Mouse (Mus musculus) heart, embryonic 10.5 days (tissue): ENCODE results near the gene Shoc2. TPM values are rescaled to one million over a fixed set of nuclear protein-coding genes. Genes with fewer than 3 reads are reported as not detected.
"Not testable (repeated sequence)": the region's sequence is repeated elsewhere in the genome, so short reads cannot be mapped to it uniquely, and the experiment has no call there.

Source experiments
- DNase-seq: peaks from one replicate; pipeline ENCODE4 v3.0.0-alpha.2; 2017; ENCODE audit warnings: low spot score
- H3K27ac ChIP-seq: fragments of 300-500 bp; sonication (generic); 2 replicates; pipeline ENCODE4 v1.5.1; 2016; ENCODE audit warnings: mild to moderate bottlenecking
- H3K27me3 ChIP-seq: fragments of 300-500 bp; sonication (generic); 2 replicates; pipeline ENCODE4 v1.6.1; 2016; ENCODE audit warnings: mild to moderate bottlenecking; ENCODE audit not compliant: poor library complexity, insufficient read depth, severe bottlenecking
- H3K36me3 ChIP-seq: fragments of 300-500 bp; sonication (generic); 2 replicates; pipeline ENCODE4 v1.6.1; 2016; ENCODE audit warnings: mild to moderate bottlenecking, moderate library complexity
- H3K4me1 ChIP-seq: fragments of 300-500 bp; sonication (generic); 2 replicates; pipeline ENCODE4 v1.6.1; 2016; ENCODE audit warnings: mild to moderate bottlenecking
- H3K4me3 ChIP-seq: fragments of 300-500 bp; sonication (generic); 2 replicates; pipeline ENCODE4 v1.5.1; 2016; ENCODE audit warnings: mild to moderate bottlenecking, moderate library complexity
- H3K9me3 ChIP-seq: fragments of 300-500 bp; sonication (generic); 2 replicates; pipeline ENCODE4 v1.6.1; 2016; ENCODE audit warnings: mild to moderate bottlenecking, moderate library complexity
- WGBS: fragments of 180-500 bp; shearing (Covaris S2); methylation state at CpG from one replicate; pipeline ENCODE4 v1.1.7; 2016; 5-methylcytosine and 5-hydroxymethylcytosine counted together
- polyA plus RNA-seq: library from polyadenylated mRNA; unstranded; fragments of >200 nt; fragmentation: Nextera tagmentation; extraction: Ambion mirVana; gene quantifications from 2 replicates; pipeline ENCODE4 v1.2.1, GENCODE M21; 2016

The Shoc2 gene
- polyA plus RNA-seq, 1 experiment from 2014 or later = 54.7 TPM

GRCm38 (mm10) chr19:53906033-53906702, 37.9 kb upstream of the Shoc2 start:
- 67% methylated on average over 6 of the region's 6 CpGs for WGBS
- Histone ChIP-seq H3K27me3 (no peaks in the 10 kb centered on the region), H3K36me3 (peaks cover 21% of the 10 kb centered on the region), H3K9me3 (no peaks in the 10 kb centered on the region), H3K27ac (no peak overlapping the region), H3K4me1 (peaks cover 20% of the 10 kb centered on the region), H3K4me3 (no peak overlapping the region)
- DNase-seq = no peak

GRCm38 (mm10) chr19:53906703-53907070, 37.4 kb upstream of the Shoc2 start:
- not testable (repeated sequence) for DNase-seq, H3K9me3 ChIP-seq, H3K4me3 ChIP-seq, H3K27me3 ChIP-seq, H3K27ac ChIP-seq
- peaks cover 24% of the 10 kb centered on the region for H3K36me3 ChIP-seq
- peaks cover 19% of the 10 kb centered on the region for H3K4me1 ChIP-seq

- DNase-seq = no peak
- H3K27me3 ChIP-seq = no peaks in the 10 kb centered on the region
- no peaks in the 10 kb centered on the region for H3K4me1 ChIP-seq
- no peak overlapping the region for H3K4me3 ChIP-seq
- no peaks in the 10 kb centered on the region for H3K9me3 ChIP-seq
- peaks cover 82% of the 10 kb centered on the region for H3K36me3 ChIP-seq
- no peak overlapping the region for H3K27ac ChIP-seq
- WGBS = 90% methylated on average over 4 of the region's 4 CpGs
Observed at GRCm38 (mm10) chr19:53914950-53915349, 29.2 kb upstream of the Shoc2 start.

- no peaks in the 10 kb centered on the region for H3K4me1 ChIP-seq
- no peak overlapping the region for H3K4me3 ChIP-seq
- 88% methylated on average over 10 of the region's 10 CpGs for WGBS
- no peaks in the 10 kb centered on the region for H3K9me3 ChIP-seq
- DNase-seq = no peak
- H3K27ac ChIP-seq = no peak overlapping the region
- H3K27me3 ChIP-seq = no peaks in the 10 kb centered on the region
- H3K36me3 ChIP-seq = peaks cover 76% of the 10 kb centered on the region
Observed at GRCm38 (mm10) chr19:53919541-53919940, 24.6 kb upstream of the Shoc2 start.

GRCm38 (mm10) chr19:53921996-53922395, 22.1 kb upstream of the Shoc2 start:
- H3K4me1 ChIP-seq, H3K9me3 ChIP-seq, H3K27me3 ChIP-seq, H3K27ac ChIP-seq, H3K4me3 ChIP-seq, DNase-seq: not testable (repeated sequence)
- WGBS = 83% methylated on average over 3 of the region's 3 CpGs
- H3K36me3 ChIP-seq = peaks cover 61% of the 10 kb centered on the region

GRCm38 (mm10) chr19:53925338-53925751, 18.8 kb upstream of the Shoc2 start:
- 86% methylated on average over 2 of the region's 2 CpGs for WGBS
- H3K27ac ChIP-seq = no peak overlapping the region
- no peaks in the 10 kb centered on the region for H3K27me3 ChIP-seq
- H3K4me1 ChIP-seq = no peaks in the 10 kb centered on the region
- H3K9me3 ChIP-seq = no peaks in the 10 kb centered on the region
- H3K4me3 ChIP-seq = no peak overlapping the region
- peaks cover 46% of the 10 kb centered on the region for H3K36me3 ChIP-seq
- DNase-seq = no peak

- WGBS = 84% methylated on average over 1 of the region's 1 CpGs
Observed at GRCm38 (mm10) chr19:53926705-53927104, 17.4 kb upstream of the Shoc2 start.

GRCm38 (mm10) chr19:53929218-53929617, 14.9 kb upstream of the Shoc2 start:
- 89% methylated on average over 3 of the region's 3 CpGs for WGBS
- no peak for DNase-seq
- Histone ChIP-seq H3K4me3 (no peak overlapping the region), H3K36me3 (peaks cover 36% of the 10 kb centered on the region), H3K4me1 (no peaks in the 10 kb centered on the region), H3K27me3 (no peaks in the 10 kb centered on the region), H3K9me3 (no peaks in the 10 kb centered on the region), H3K27ac (no peak overlapping the region)

More at GRCm38 (mm10) chr19:53926705-53927104, 17.4 kb upstream of the Shoc2 start:
- H3K27me3 ChIP-seq = no peaks in the 10 kb centered on the region
- H3K27ac ChIP-seq = no peak overlapping the region
- no peaks in the 10 kb centered on the region for H3K9me3 ChIP-seq
- no peak for DNase-seq
- H3K36me3 ChIP-seq = peaks cover 47% of the 10 kb centered on the region
- H3K4me3 ChIP-seq = no peak overlapping the region
- no peaks in the 10 kb centered on the region for H3K4me1 ChIP-seq

GRCm38 (mm10) chr19:53933050-53933449, 11.1 kb upstream of the Shoc2 start:
- H3K36me3 ChIP-seq = peaks cover 38% of the 10 kb centered on the region
- H3K4me3 ChIP-seq = no peak overlapping the region
- DNase-seq = no peak
- no peaks in the 10 kb centered on the region for H3K9me3 ChIP-seq
- no peaks in the 10 kb centered on the region for H3K27me3 ChIP-seq
- no peak overlapping the region for H3K27ac ChIP-seq
- no peaks in the 10 kb centered on the region for H3K4me1 ChIP-seq

- H3K36me3 ChIP-seq = peaks cover 42% of the 10 kb centered on the region
- no peak overlapping the region for H3K4me3 ChIP-seq
- H3K27me3 ChIP-seq = no peaks in the 10 kb centered on the region
- H3K9me3 ChIP-seq = no peaks in the 10 kb centered on the region
- no peak overlapping the region for H3K27ac ChIP-seq
- DNase-seq = no peak
- H3K4me1 ChIP-seq = no peaks in the 10 kb centered on the region
Observed at GRCm38 (mm10) chr19:53934046-53934445, 10.1 kb upstream of the Shoc2 start.

- 51% methylated on average over 4 of the region's 4 CpGs for WGBS
- no peak overlapping the region for H3K4me3 ChIP-seq
- no peak for DNase-seq
- no peaks in the 10 kb centered on the region for H3K27me3 ChIP-seq
- peaks cover 15% of the 10 kb centered on the region; the same call in 1 of the 2 replicates for H3K36me3 ChIP-seq
- no peaks in the 10 kb centered on the region for H3K9me3 ChIP-seq
- peaks cover 5% of the 10 kb centered on the region; the same call in 1 of the 2 replicates for H3K4me1 ChIP-seq
- no peak overlapping the region for H3K27ac ChIP-seq
Observed at GRCm38 (mm10) chr19:53939467-53939866, 4.6 kb upstream of the Shoc2 start.

- WGBS = 79% methylated on average over 4 of the region's 4 CpGs
Observed at GRCm38 (mm10) chr19:53941139-53941538, 3.0 kb upstream of the Shoc2 start.

GRCm38 (mm10) chr19:53942342-53942741, 1.8 kb upstream of the Shoc2 start:
- WGBS = 92% methylated on average over 2 of the region's 2 CpGs
- Histone ChIP-seq H3K4me3 (no peak overlapping the region), H3K4me1 (peaks cover 8% of the 10 kb centered on the region; the same call in 1 of the 2 replicates), H3K27me3 (no peaks in the 10 kb centered on the region), H3K27ac (0 out of 2 replicates have a peak overlapping the region, but pooled peaks have one; percentile 13), H3K36me3 (peaks cover 11% of the 10 kb centered on the region; the same call in 1 of the 2 replicates), H3K9me3 (no peaks in the 10 kb centered on the region)
- no peak for DNase-seq

More at GRCm38 (mm10) chr19:53941139-53941538, 3.0 kb upstream of the Shoc2 start:
- Histone ChIP-seq H3K27me3 (no peaks in the 10 kb centered on the region), H3K4me1 (peaks cover 5% of the 10 kb centered on the region; the same call in 1 of the 2 replicates), H3K4me3 (no peak overlapping the region), H3K27ac (no peak overlapping the region), H3K36me3 (peaks cover 11% of the 10 kb centered on the region; the same call in 1 of the 2 replicates), H3K9me3 (no peaks in the 10 kb centered on the region)
- no peak for DNase-seq

GRCm38 (mm10) chr19:53944786-53945169, 672 bp downstream of the Shoc2 start:
- H3K27ac ChIP-seq = peak overlapping the region; percentile 98
- H3K9me3 ChIP-seq = no peaks in the 10 kb centered on the region
- 1% methylated on average over 35 of the region's 47 CpGs for WGBS
- no peak for DNase-seq
- H3K27me3 ChIP-seq = no peaks in the 10 kb centered on the region
- H3K4me1 ChIP-seq = peaks cover 10% of the 10 kb centered on the region; the same call in 1 of the 2 replicates
- H3K4me3 ChIP-seq = peak overlapping the region; percentile 96
- no peaks in the 10 kb centered on the region for H3K36me3 ChIP-seq
